Mouse (Mus musculus) gastrocnemius, adult 2 months (tissue): ENCODE measurements around the gene Gipr. TPM values are rescaled to one million over a fixed set of nuclear protein-coding genes. Genes with fewer than 3 reads are reported as not detected.
"Not testable (repeated sequence)": the region's sequence is repeated elsewhere in the genome, so short reads cannot be mapped to it uniquely, and the experiment has no call there.

Experiments
- DNase-seq: peaks from one replicate; pipeline ENCODE4 v3.0.0; 2022
- H3K27ac ChIP-seq: fragments of 200-600 bp; 2 replicates; pipeline ENCODE4 v1.8.1; 2022; ENCODE audit warnings: mild to moderate bottlenecking
- H3K4me3 ChIP-seq: fragments of 200-600 bp; 2 replicates; pipeline ENCODE4 v1.8.1; 2022; ENCODE audit warnings: mild to moderate bottlenecking, moderate library complexity
- CTCF ChIP-seq: fragments of 200-600 bp; IDR thresholded peaks from 2 replicates; pipeline ENCODE4 v1.8.1; 2022; ENCODE audit warnings: antibody characterized with exemption, mild to moderate bottlenecking, moderate library complexity
- intact Hi-C: fragments of 180-260 bp; cut with DNase I; formaldehyde crosslinking; loops from one replicate; pipeline ENCODE4 v1.15.1; 2025
- total RNA-seq, 2 experiments: library from RNA; stranded (reverse); gene quantifications; 2 replicates each; pipeline ENCODE4 v1.2.3; 2021

Gene Gipr
- total RNA-seq, 2 experiments from 2014 or later, result not detected

GRCm38 (mm10) chr7:19157160-19157800 lies 8.6 kb downstream of the Gipr start:
- TF ChIP-seq CTCF, result peak; percentile 100; the same call in 1 of the 2 replicates
- DNase-seq, result peak; percentile 95
- intact Hi-C loops, result loop anchor here (1.0 kb wide), 2 partner anchors 16 to 52 kb away; no protein-coding TSS in a partner anchor
- Histone ChIP-seq H3K4me3 (peak overlapping the region; percentile 31; the same call in 1 of the 2 replicates), H3K27ac (peak overlapping the region; percentile 25; the same call in 1 of the 2 replicates)

GRCm38 (mm10) chr7:19155825-19156475 lies 10.0 kb downstream of the Gipr start:
- Histone ChIP-seq H3K27ac (no peak overlapping the region), H3K4me3 (no peak overlapping the region)
- TF ChIP-seq CTCF, result peak; percentile 46; the same call in 1 of the 2 replicates
- no peak for DNase-seq
- intact Hi-C loops, result no loop called here

- DNase-seq, result no peak
- Histone ChIP-seq H3K27ac (no peak overlapping the region), H3K4me3 (no peak overlapping the region)
- intact Hi-C loops, result no loop called here
- no peak for TF ChIP-seq CTCF
Measured at GRCm38 (mm10) chr7:19154796-19155195, 11.1 kb downstream of the Gipr start.

GRCm38 (mm10) chr7:19151121-19151520 lies 14.8 kb downstream of the Gipr start:
- H3K27ac ChIP-seq, intact Hi-C loops, DNase-seq, H3K4me3 ChIP-seq: not testable (repeated sequence)

- intact Hi-C loops, result loop anchor here (2.0 kb wide), 1 partner anchor 17 kb away; no protein-coding TSS in a partner anchor
- H3K4me3 ChIP-seq, result peak within 1 kb of the TSS; percentile 74
- peak; percentile 98 for DNase-seq
- no peak for TF ChIP-seq CTCF
- H3K27ac ChIP-seq, result peak within 1 kb of the TSS; percentile 94
Measured at GRCm38 (mm10) chr7:19149626-19150025, 16.3 kb downstream of the Gipr start, which contains the start of gene Snrpd2. Snrpd2 (plus strand) TSS chr7:19149722.

- Histone ChIP-seq H3K27ac (peak within 1 kb of the TSS; percentile 94), H3K4me3 (peak within 1 kb of the TSS; percentile 74)
- intact Hi-C loops, result loop anchor here (2.0 kb wide), 1 partner anchor 16 kb away; no protein-coding TSS in a partner anchor
- DNase-seq, result peak; percentile 98
- TF ChIP-seq CTCF, result no peak
Measured at GRCm38 (mm10) chr7:19148875-19149541, 16.9 kb downstream of the Gipr start, which contains the start of gene Qpctl. Qpctl (minus strand) TSS chr7:19149291.

- peak overlapping the region; percentile 94 for H3K27ac ChIP-seq
- no peak for TF ChIP-seq CTCF
- intact Hi-C loops, result loop anchor here (2.0 kb wide), 1 partner anchor 16 kb away; no protein-coding TSS in a partner anchor
- no peak for DNase-seq
- peak overlapping the region; percentile 74 for H3K4me3 ChIP-seq
Measured at GRCm38 (mm10) chr7:19148180-19148874, 17.6 kb downstream of the Gipr start.

GRCm38 (mm10) chr7:19147497-19148045 lies 18.4 kb downstream of the Gipr start:
- intact Hi-C loops, result loop anchor here (2.0 kb wide), 1 partner anchor 15 kb away; no protein-coding TSS in a partner anchor
- Histone ChIP-seq H3K27ac (no peak overlapping the region), H3K4me3 (no peak overlapping the region)
- no peak for DNase-seq
- no peak for TF ChIP-seq CTCF

- no peak for TF ChIP-seq CTCF
- intact Hi-C loops, result no loop called here
- Histone ChIP-seq H3K4me3 (no peak overlapping the region), H3K27ac (no peak overlapping the region)
- no peak for DNase-seq
Measured at GRCm38 (mm10) chr7:19146793-19147192, 19.1 kb downstream of the Gipr start.

GRCm38 (mm10) chr7:19137380-19137779 lies 28.5 kb downstream of the Gipr start:
- DNase-seq, result peak; percentile 74
- TF ChIP-seq CTCF, result peak; percentile 63
- Histone ChIP-seq H3K4me3 (no peak overlapping the region), H3K27ac (no peak overlapping the region)
- intact Hi-C loops, result loop anchor here (5.0 kb wide), 1 partner anchor 65 kb away; no protein-coding TSS in a partner anchor

GRCm38 (mm10) chr7:19136673-19137334 lies 29.1 kb downstream of the Gipr start:
- DNase-seq, result no peak
- Histone ChIP-seq H3K4me3 (no peak overlapping the region), H3K27ac (no peak overlapping the region)
- intact Hi-C loops, result loop anchor here (5.0 kb wide), 1 partner anchor 65 kb away; no protein-coding TSS in a partner anchor
- TF ChIP-seq CTCF, result no peak
